Mouse (Mus musculus): Measurements from ENCODE around the gene Asb13. TPM values are rescaled to one million over a fixed set of nuclear protein-coding genes. Genes with fewer than 3 reads are reported as not detected.

Asb13 gene
- polyA plus RNA-seq, 1 experiment from 2014 or later = 12.2 TPM

GRCm38 (mm10) chr13:3646566-3646965 lies 12.7 kb downstream of the Asb13 start:
- no peaks in the 10 kb centered on the region for H3K4me1 ChIP-seq (ENCODE audit: control insufficient read depth, insufficient read depth, low read length)
- no peak for DNase-seq
- WGBS = 85% methylated on average over 7 of the region's 7 CpGs

GRCm38 (mm10) chr13:3650569-3650968 lies 16.7 kb downstream of the Asb13 start:
- H3K4me3 ChIP-seq (replicated peaks; ENCODE audit: low read depth, low read length) = no peak overlapping the region
- H3K36me3 ChIP-seq (ENCODE audit: control insufficient read depth, insufficient read depth, low read length) = peaks cover 10% of the 10 kb centered on the region
- no peak for DNase-seq
- no peaks in the 10 kb centered on the region for H3K4me1 ChIP-seq (ENCODE audit: control insufficient read depth, insufficient read depth, low read length)
- no peaks in the 10 kb centered on the region for H3K9me3 ChIP-seq (ENCODE audit: control insufficient read depth, low read length)
- H3K27me3 ChIP-seq (ENCODE audit: control insufficient read depth, insufficient read depth, low read length) = no peaks in the 10 kb centered on the region
- no peak for ATAC-seq (ENCODE audit: low FRiP score, low TSS enrichment)
- H3K27ac ChIP-seq (replicated peaks; ENCODE audit: low read depth, low read length) = no peak overlapping the region
- 97% methylated on average over 4 of the region's 4 CpGs for WGBS
- no peak overlapping the region for H3K4me2 ChIP-seq (ENCODE audit: low read length)
- H3K9ac ChIP-seq (replicated peaks; ENCODE audit: low read length) = no peak overlapping the region

More at GRCm38 (mm10) chr13:3646566-3646965, 12.7 kb downstream of the Asb13 start:
- Histone ChIP-seq H3K27me3 (ENCODE audit: control insufficient read depth, insufficient read depth, low read length) (no peaks in the 10 kb centered on the region), H3K27ac (replicated peaks; ENCODE audit: low read depth, low read length) (no peak overlapping the region), H3K9me3 (ENCODE audit: control insufficient read depth, low read length) (no peaks in the 10 kb centered on the region), H3K36me3 (ENCODE audit: control insufficient read depth, insufficient read depth, low read length) (peaks cover 16% of the 10 kb centered on the region), H3K9ac (replicated peaks; ENCODE audit: low read length) (no peak overlapping the region), H3K4me3 (replicated peaks; ENCODE audit: low read depth, low read length) (no peak overlapping the region), H3K4me2 (ENCODE audit: low read length) (no peak overlapping the region)
- ATAC-seq (ENCODE audit: low FRiP score, low TSS enrichment) = no peak

GRCm38 (mm10) chr13:3654432-3654831 lies 20.6 kb downstream of the Asb13 start:
- no peak overlapping the region for H3K4me3 ChIP-seq (replicated peaks; ENCODE audit: low read depth, low read length)
- H3K4me1 ChIP-seq (ENCODE audit: control insufficient read depth, insufficient read depth, low read length) = no peaks in the 10 kb centered on the region
- ATAC-seq (ENCODE audit: low FRiP score, low TSS enrichment) (no peak), DNase-seq (no peak)
- no peaks in the 10 kb centered on the region for H3K9me3 ChIP-seq (ENCODE audit: control insufficient read depth, low read length)
- H3K9ac ChIP-seq (replicated peaks; ENCODE audit: low read length) = no peak overlapping the region
- H3K4me2 ChIP-seq (ENCODE audit: low read length) = no peak overlapping the region
- WGBS = 87% methylated on average over 2 of the region's 2 CpGs
- no peak overlapping the region for H3K27ac ChIP-seq (replicated peaks; ENCODE audit: low read depth, low read length)
- peaks cover 8% of the 10 kb centered on the region for H3K36me3 ChIP-seq (ENCODE audit: control insufficient read depth, insufficient read depth, low read length)
- H3K27me3 ChIP-seq (ENCODE audit: control insufficient read depth, insufficient read depth, low read length) = no peaks in the 10 kb centered on the region

GRCm38 (mm10) chr13:3659163-3660160 lies 25.6 kb downstream of the Asb13 start:
- Histone ChIP-seq H3K27ac (replicated peaks; ENCODE audit: low read depth, low read length) (no peak overlapping the region), H3K4me2 (ENCODE audit: low read length) (no peak overlapping the region), H3K27me3 (ENCODE audit: control insufficient read depth, insufficient read depth, low read length) (no peaks in the 10 kb centered on the region), H3K4me3 (replicated peaks; ENCODE audit: low read depth, low read length) (no peak overlapping the region), H3K4me1 (ENCODE audit: control insufficient read depth, insufficient read depth, low read length) (no peaks in the 10 kb centered on the region), H3K36me3 (ENCODE audit: control insufficient read depth, insufficient read depth, low read length) (no peaks in the 10 kb centered on the region), H3K9ac (replicated peaks; ENCODE audit: low read length) (no peak overlapping the region), H3K9me3 (ENCODE audit: control insufficient read depth, low read length) (no peaks in the 10 kb centered on the region)
- ATAC-seq (ENCODE audit: low FRiP score, low TSS enrichment) (no peak), DNase-seq (no peak)
- 82% methylated on average over 16 of the region's 16 CpGs for WGBS

- Histone ChIP-seq H3K9ac (replicated peaks; ENCODE audit: low read length) (no peak overlapping the region), H3K4me2 (ENCODE audit: low read length) (no peak overlapping the region), H3K4me1 (ENCODE audit: control insufficient read depth, insufficient read depth, low read length) (no peaks in the 10 kb centered on the region), H3K4me3 (replicated peaks; ENCODE audit: low read depth, low read length) (no peak overlapping the region), H3K9me3 (ENCODE audit: control insufficient read depth, low read length) (no peaks in the 10 kb centered on the region), H3K27me3 (ENCODE audit: control insufficient read depth, insufficient read depth, low read length) (no peaks in the 10 kb centered on the region), H3K36me3 (ENCODE audit: control insufficient read depth, insufficient read depth, low read length) (no peaks in the 10 kb centered on the region), H3K27ac (replicated peaks; ENCODE audit: low read depth, low read length) (no peak overlapping the region)
- no peak for ATAC-seq (ENCODE audit: low FRiP score, low TSS enrichment)
- DNase-seq = no peak
- 73% methylated on average over 3 of the region's 3 CpGs for WGBS
These were observed 30.4 kb downstream of the Asb13 start for GRCm38 (mm10) chr13:3664241-3664640.

GRCm38 (mm10) chr13:3665308-3665723 lies 31.5 kb downstream of the Asb13 start:
- Histone ChIP-seq H3K36me3 (ENCODE audit: control insufficient read depth, insufficient read depth, low read length) (no peaks in the 10 kb centered on the region), H3K4me2 (ENCODE audit: low read length) (peak overlapping the region; percentile 45), H3K4me1 (ENCODE audit: control insufficient read depth, insufficient read depth, low read length) (no peaks in the 10 kb centered on the region), H3K9me3 (ENCODE audit: control insufficient read depth, low read length) (no peaks in the 10 kb centered on the region), H3K27me3 (ENCODE audit: control insufficient read depth, insufficient read depth, low read length) (no peaks in the 10 kb centered on the region), H3K9ac (replicated peaks; ENCODE audit: low read length) (no peak overlapping the region), H3K27ac (replicated peaks; ENCODE audit: low read depth, low read length) (no peak overlapping the region), H3K4me3 (replicated peaks; ENCODE audit: low read depth, low read length) (0 out of 2 replicates have a peak overlapping the region, but pooled peaks have one; percentile 8)
- ATAC-seq (ENCODE audit: low FRiP score, low TSS enrichment) = peak; percentile 71
- 13% methylated on average over 5 of the region's 5 CpGs for WGBS
- peak; percentile 82 for DNase-seq

GRCm38 (mm10) chr13:3667288-3667873 lies 33.5 kb downstream of the Asb13 start:
- Histone ChIP-seq H3K36me3 (ENCODE audit: control insufficient read depth, insufficient read depth, low read length) (no peaks in the 10 kb centered on the region), H3K4me3 (replicated peaks; ENCODE audit: low read depth, low read length) (no peak overlapping the region), H3K4me1 (ENCODE audit: control insufficient read depth, insufficient read depth, low read length) (no peaks in the 10 kb centered on the region), H3K9me3 (ENCODE audit: control insufficient read depth, low read length) (no peaks in the 10 kb centered on the region), H3K9ac (replicated peaks; ENCODE audit: low read length) (no peak overlapping the region), H3K4me2 (ENCODE audit: low read length) (no peak overlapping the region), H3K27ac (replicated peaks; ENCODE audit: low read depth, low read length) (no peak overlapping the region), H3K27me3 (ENCODE audit: control insufficient read depth, insufficient read depth, low read length) (no peaks in the 10 kb centered on the region)
- DNase-seq (no peak), ATAC-seq (ENCODE audit: low FRiP score, low TSS enrichment) (no peak)
- 95% methylated on average over 5 of the region's 5 CpGs for WGBS

GRCm38 (mm10) chr13:3668068-3668467 lies 34.2 kb downstream of the Asb13 start:
- Histone ChIP-seq H3K27ac (replicated peaks; ENCODE audit: low read depth, low read length) (no peak overlapping the region), H3K4me1 (ENCODE audit: control insufficient read depth, insufficient read depth, low read length) (no peaks in the 10 kb centered on the region), H3K9me3 (ENCODE audit: control insufficient read depth, low read length) (no peaks in the 10 kb centered on the region), H3K4me2 (ENCODE audit: low read length) (no peak overlapping the region), H3K36me3 (ENCODE audit: control insufficient read depth, insufficient read depth, low read length) (no peaks in the 10 kb centered on the region), H3K9ac (replicated peaks; ENCODE audit: low read length) (no peak overlapping the region), H3K27me3 (ENCODE audit: control insufficient read depth, insufficient read depth, low read length) (no peaks in the 10 kb centered on the region), H3K4me3 (replicated peaks; ENCODE audit: low read depth, low read length) (no peak overlapping the region)
- WGBS = 89% methylated on average over 3 of the region's 3 CpGs
- DNase-seq = no peak
- ATAC-seq (ENCODE audit: low FRiP score, low TSS enrichment) = no peak

Data from midbrain, embryonic 14.5 days (tissue).